Mouse (Mus musculus) lung, embryonic 15.5 days (tissue): ENCODE measurements at regions not wholly inside any gene's neighbourhood (a gene's known extent, or its start where the extent isn't known, plus 50 kb on each side); places are given as distances from the start of the nearest gene placed in this dataset.

Experiments used
- ATAC-seq: fragments of 200-750 bp; cut with Nextera tagmentation; 2 replicates; pipeline ENCODE4 v1.8.0; 2017; ENCODE audit warnings: moderate number of reproducible peaks, borderline replicate concordance; ENCODE audit not compliant: low FRiP score, low TSS enrichment; ENCODE audit errors: extremely low read depth
- H3K27ac ChIP-seq: fragments of 300-500 bp; sonication (generic); 2 replicates; pipeline ENCODE4 v1.5.1; 2015; ENCODE audit warnings: moderate library complexity, mild to moderate bottlenecking, inconsistent platforms
- H3K27me3 ChIP-seq: fragments of 300-500 bp; sonication (generic); 2 replicates; pipeline ENCODE4 v1.6.1; 2015; ENCODE audit warnings: inconsistent platforms
- H3K36me3 ChIP-seq: fragments of 300-500 bp; sonication (generic); 2 replicates; pipeline ENCODE4 v1.6.1; 2015; ENCODE audit warnings: inconsistent platforms
- H3K4me1 ChIP-seq: fragments of 300-500 bp; sonication (generic); 2 replicates; pipeline ENCODE4 v1.6.1; 2015; ENCODE audit warnings: inconsistent platforms
- H3K4me2 ChIP-seq: fragments of 300-500 bp; sonication (generic); 2 replicates; pipeline ENCODE4 v1.6.1; 2015; ENCODE audit warnings: inconsistent platforms, mild to moderate bottlenecking, moderate library complexity
- H3K4me3 ChIP-seq: fragments of 300-500 bp; sonication (generic); 2 replicates; pipeline ENCODE4 v1.5.1; 2015; ENCODE audit warnings: mild to moderate bottlenecking, inconsistent platforms
- H3K9ac ChIP-seq: fragments of 300-500 bp; sonication (generic); 2 replicates; pipeline ENCODE4 v1.6.1; 2015; ENCODE audit warnings: inconsistent platforms
- H3K9me3 ChIP-seq: fragments of 300-500 bp; sonication (generic); 2 replicates; pipeline ENCODE4 v1.6.1; 2016; ENCODE audit warnings: inconsistent platforms
- WGBS: fragments of 180-500 bp; shearing (Covaris S2); methylation state at CpG from one replicate; pipeline ENCODE4 v1.1.7; 2015; 5-methylcytosine and 5-hydroxymethylcytosine counted together

- Histone ChIP-seq H3K9me3 (no peaks in the 10 kb centered on the region), H3K27ac (no peak overlapping the region), H3K27me3 (no peaks in the 10 kb centered on the region), H3K36me3 (no peaks in the 10 kb centered on the region), H3K4me1 (no peaks in the 10 kb centered on the region), H3K9ac (no peak overlapping the region), H3K4me3 (no peak overlapping the region), H3K4me2 (no peak overlapping the region)
- WGBS, result 76% methylated on average over 2 of the region's 2 CpGs
- no peak for ATAC-seq
Observed at GRCm38 (mm10) chr9:52454445-52454844, 225.1 kb downstream of the AI593442 start.

- Histone ChIP-seq H3K9me3 (no peaks in the 10 kb centered on the region), H3K9ac (no peak overlapping the region), H3K27ac (no peak overlapping the region), H3K27me3 (no peaks in the 10 kb centered on the region), H3K4me2 (no peak overlapping the region), H3K36me3 (no peaks in the 10 kb centered on the region), H3K4me1 (no peaks in the 10 kb centered on the region), H3K4me3 (no peak overlapping the region)
- WGBS, result 75% methylated on average over 3 of the region's 3 CpGs
- ATAC-seq, result no peak
Observed at GRCm38 (mm10) chr9:52451792-52452191, 227.8 kb downstream of the AI593442 start.

- no peak for ATAC-seq
- Histone ChIP-seq H3K36me3 (no peaks in the 10 kb centered on the region), H3K4me3 (no peak overlapping the region), H3K9me3 (no peaks in the 10 kb centered on the region), H3K4me2 (no peak overlapping the region), H3K27me3 (no peaks in the 10 kb centered on the region), H3K27ac (no peak overlapping the region), H3K4me1 (no peaks in the 10 kb centered on the region), H3K9ac (no peak overlapping the region)
Observed at GRCm38 (mm10) chr9:52448245-52448644, 231.3 kb downstream of the AI593442 start.

- Histone ChIP-seq H3K27ac (no peak overlapping the region), H3K4me2 (no peak overlapping the region), H3K9ac (no peak overlapping the region), H3K9me3 (no peaks in the 10 kb centered on the region), H3K4me1 (no peaks in the 10 kb centered on the region), H3K36me3 (no peaks in the 10 kb centered on the region), H3K4me3 (no peak overlapping the region), H3K27me3 (no peaks in the 10 kb centered on the region)
- 85% methylated on average over 7 of the region's 7 CpGs for WGBS
- no peak for ATAC-seq
Observed at GRCm38 (mm10) chr9:52443228-52443627, 236.4 kb downstream of the AI593442 start.

GRCm38 (mm10) chr9:52434215-52434614, 245.4 kb downstream of the AI593442 start:
- no peak overlapping the region for H3K4me2 ChIP-seq
- H3K36me3 ChIP-seq, result no peaks in the 10 kb centered on the region
- H3K4me1 ChIP-seq, result no peaks in the 10 kb centered on the region
- WGBS, result 72% methylated on average over 4 of the region's 4 CpGs
- H3K9ac ChIP-seq, result no peak overlapping the region
- no peak overlapping the region for H3K27ac ChIP-seq
- H3K27me3 ChIP-seq, result no peaks in the 10 kb centered on the region
- no peak overlapping the region for H3K4me3 ChIP-seq
- H3K9me3 ChIP-seq, result no peaks in the 10 kb centered on the region
- no peak for ATAC-seq

GRCm38 (mm10) chr9:52425413-52425812, 254.2 kb downstream of the AI593442 start:
- WGBS, result 77% methylated on average over 4 of the region's 4 CpGs
- H3K27me3 ChIP-seq, result no peaks in the 10 kb centered on the region
- ATAC-seq, result no peak

GRCm38 (mm10) chr9:52422622-52423021, 254.2 kb upstream of the Zc3h12c start:
- Histone ChIP-seq H3K4me1 (no peaks in the 10 kb centered on the region), H3K27me3 (no peaks in the 10 kb centered on the region), H3K27ac (no peak overlapping the region), H3K4me3 (no peak overlapping the region), H3K36me3 (no peaks in the 10 kb centered on the region), H3K9me3 (no peaks in the 10 kb centered on the region), H3K4me2 (no peak overlapping the region), H3K9ac (no peak overlapping the region)
- WGBS, result 77% methylated on average over 3 of the region's 3 CpGs
- no peak for ATAC-seq

More at GRCm38 (mm10) chr9:52425413-52425812, 254.2 kb downstream of the AI593442 start:
- Histone ChIP-seq H3K4me3 (no peak overlapping the region), H3K27ac (no peak overlapping the region), H3K36me3 (no peaks in the 10 kb centered on the region), H3K4me2 (no peak overlapping the region), H3K4me1 (no peaks in the 10 kb centered on the region), H3K9ac (no peak overlapping the region), H3K9me3 (no peaks in the 10 kb centered on the region)

- 36% methylated on average over 6 of the region's 6 CpGs for WGBS
Observed at GRCm38 (mm10) chr9:52415706-52416105, 247.3 kb upstream of the Zc3h12c start.

GRCm38 (mm10) chr9:52407841-52408240, 239.5 kb upstream of the Zc3h12c start:
- Histone ChIP-seq H3K4me3 (no peak overlapping the region), H3K9ac (no peak overlapping the region), H3K9me3 (no peaks in the 10 kb centered on the region), H3K4me1 (no peaks in the 10 kb centered on the region), H3K4me2 (no peak overlapping the region), H3K27ac (no peak overlapping the region), H3K27me3 (no peaks in the 10 kb centered on the region), H3K36me3 (no peaks in the 10 kb centered on the region)
- WGBS, result 88% methylated on average over 6 of the region's 6 CpGs
- ATAC-seq, result no peak

More at GRCm38 (mm10) chr9:52415706-52416105, 247.3 kb upstream of the Zc3h12c start:
- no peak overlapping the region for H3K9ac ChIP-seq
- H3K27me3 ChIP-seq, result no peaks in the 10 kb centered on the region
- H3K4me3 ChIP-seq, result no peak overlapping the region
- H3K4me2 ChIP-seq, result no peak overlapping the region
- H3K27ac ChIP-seq, result no peak overlapping the region
- no peaks in the 10 kb centered on the region for H3K4me1 ChIP-seq
- no peaks in the 10 kb centered on the region for H3K36me3 ChIP-seq
- no peak for ATAC-seq
- H3K9me3 ChIP-seq, result no peaks in the 10 kb centered on the region

GRCm38 (mm10) chr9:52402496-52402895, 234.1 kb upstream of the Zc3h12c start:
- WGBS, result 84% methylated on average over 2 of the region's 2 CpGs
- Histone ChIP-seq H3K27ac (no peak overlapping the region), H3K9me3 (no peaks in the 10 kb centered on the region), H3K4me1 (no peaks in the 10 kb centered on the region), H3K27me3 (no peaks in the 10 kb centered on the region), H3K36me3 (no peaks in the 10 kb centered on the region), H3K4me3 (no peak overlapping the region), H3K9ac (no peak overlapping the region), H3K4me2 (no peak overlapping the region)
- ATAC-seq, result no peak

- WGBS, result 44% methylated on average over 2 of the region's 2 CpGs
- H3K27me3 ChIP-seq, result no peaks in the 10 kb centered on the region
- ATAC-seq, result no peak
- no peak overlapping the region for H3K4me2 ChIP-seq
- no peak overlapping the region for H3K9ac ChIP-seq
- no peaks in the 10 kb centered on the region for H3K4me1 ChIP-seq
- no peak overlapping the region for H3K27ac ChIP-seq
- H3K36me3 ChIP-seq, result no peaks in the 10 kb centered on the region
- no peaks in the 10 kb centered on the region for H3K9me3 ChIP-seq
- H3K4me3 ChIP-seq, result no peak overlapping the region
Observed at GRCm38 (mm10) chr9:52379031-52379430, 210.7 kb upstream of the Zc3h12c start.

GRCm38 (mm10) chr9:52377761-52378160, 209.4 kb upstream of the Zc3h12c start:
- Histone ChIP-seq H3K9me3 (no peaks in the 10 kb centered on the region), H3K4me2 (no peak overlapping the region), H3K4me1 (no peaks in the 10 kb centered on the region), H3K4me3 (no peak overlapping the region), H3K9ac (no peak overlapping the region), H3K27ac (no peak overlapping the region), H3K36me3 (no peaks in the 10 kb centered on the region), H3K27me3 (no peaks in the 10 kb centered on the region)
- ATAC-seq, result no peak

- Histone ChIP-seq H3K9me3 (no peaks in the 10 kb centered on the region), H3K9ac (no peak overlapping the region), H3K4me3 (no peak overlapping the region), H3K36me3 (no peaks in the 10 kb centered on the region), H3K4me1 (no peaks in the 10 kb centered on the region), H3K4me2 (no peak overlapping the region), H3K27me3 (no peaks in the 10 kb centered on the region), H3K27ac (no peak overlapping the region)
- WGBS, result 72% methylated on average over 3 of the region's 3 CpGs
- no peak for ATAC-seq
Observed at GRCm38 (mm10) chr9:52376914-52377313, 208.5 kb upstream of the Zc3h12c start.
